Mouse (Mus musculus) gastrocnemius, adult 8-10 months (tissue): ENCODE data around the gene Atp8a2. TPM values are rescaled to one million over a fixed set of nuclear protein-coding genes. Genes with fewer than 3 reads are reported as not detected.

Experiments
- DNase-seq, 2 experiments: peaks; one replicate each; pipeline ENCODE4 v3.0.0; 2022; ENCODE audit warnings: low spot score in 2 of 2
- total RNA-seq, 4 experiments: library from RNA; stranded (reverse); gene quantifications; 2 replicates each; pipeline ENCODE4 v1.2.4; 2022

The Atp8a2 gene
- total RNA-seq, 4 experiments from 2014 or later: 0.38 to 0.51 (median 0.42) TPM

DNA sequence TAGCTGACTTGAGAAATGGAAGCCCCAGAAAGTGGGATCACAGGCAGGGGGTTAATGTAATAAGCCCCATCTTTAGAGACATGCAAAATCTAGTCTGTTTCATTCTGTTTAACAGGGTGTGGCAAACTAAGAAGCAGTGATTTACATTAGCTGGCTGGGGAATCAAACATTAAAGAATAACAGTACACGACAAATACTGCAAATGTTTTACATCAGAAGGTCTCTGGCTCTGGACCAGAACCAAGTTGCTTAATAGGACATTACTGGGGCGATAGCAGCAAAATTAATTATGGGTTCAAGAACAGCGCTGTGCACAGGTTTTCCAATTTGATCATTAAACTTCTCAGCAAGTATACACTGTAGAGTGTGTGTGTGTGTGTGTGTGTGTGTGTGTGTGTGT is 397.5 kb downstream of the Atp8a2 start:
- DNase-seq: no peak

DNA sequence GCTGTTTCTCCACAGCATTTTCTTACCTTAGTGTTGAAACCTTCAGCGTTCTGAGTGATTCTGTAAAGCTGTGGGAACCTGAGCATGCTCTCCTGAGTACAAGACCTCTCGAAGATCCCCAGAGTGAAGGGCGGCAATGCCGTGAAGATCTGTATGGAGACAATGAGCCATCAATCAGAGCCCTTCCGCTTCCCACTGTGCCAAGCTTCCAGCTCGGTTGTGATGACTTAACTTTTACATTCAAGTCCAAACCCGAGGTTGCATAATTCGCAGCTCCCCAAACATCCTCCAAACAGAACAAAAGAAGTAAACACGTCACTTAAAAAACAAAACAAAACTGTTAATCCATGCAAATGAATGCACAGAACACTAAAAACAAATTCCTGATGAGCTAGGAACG is 403.1 kb downstream of the Atp8a2 start:
- no peak for DNase-seq

DNA sequence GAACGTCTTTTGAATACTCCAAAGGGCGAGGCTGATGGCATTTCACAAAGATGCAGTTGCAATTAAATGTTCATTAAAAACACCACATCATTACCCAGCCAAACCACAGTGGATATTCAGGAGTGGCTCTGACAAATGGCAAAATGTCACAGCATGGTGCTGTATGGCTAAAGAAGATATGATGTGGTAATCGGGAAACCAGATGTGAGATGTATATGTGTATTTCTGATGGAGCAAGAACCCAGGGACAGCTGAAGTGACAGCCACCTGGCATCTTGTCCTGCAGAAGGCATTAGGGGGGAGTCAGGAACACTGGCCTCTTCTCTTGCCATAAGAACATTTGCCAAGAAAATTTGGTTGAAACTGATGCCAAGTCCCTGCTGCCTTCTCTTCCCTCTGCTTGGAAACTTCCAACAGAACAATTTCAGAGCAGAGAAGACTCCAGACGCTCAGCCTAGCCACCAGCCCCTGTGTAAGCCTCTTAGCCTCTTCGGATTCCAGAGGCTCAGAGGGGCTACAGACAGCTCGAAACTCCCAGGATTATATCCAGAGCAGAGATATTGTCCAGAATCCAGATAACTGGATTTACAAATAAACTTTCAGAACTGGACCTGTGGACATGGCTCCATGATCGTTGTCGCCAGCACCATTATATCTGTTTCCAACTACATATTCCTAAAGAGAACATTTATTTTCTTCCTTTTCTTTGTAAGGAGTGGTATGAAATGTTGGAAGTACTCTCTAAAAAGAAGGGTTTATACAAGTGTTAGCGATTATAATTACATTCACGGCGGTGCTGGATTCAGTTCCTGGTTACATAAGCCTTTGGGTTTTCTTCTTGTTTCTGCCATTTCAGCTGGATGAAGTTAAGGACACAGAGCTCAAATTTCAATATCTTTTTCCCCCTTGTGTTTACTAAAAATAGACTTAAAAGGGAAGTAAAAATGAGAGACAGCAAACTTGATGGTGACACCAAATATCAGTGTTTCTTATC is 413.3 kb downstream of the Atp8a2 start:
- no peak for DNase-seq

DNA sequence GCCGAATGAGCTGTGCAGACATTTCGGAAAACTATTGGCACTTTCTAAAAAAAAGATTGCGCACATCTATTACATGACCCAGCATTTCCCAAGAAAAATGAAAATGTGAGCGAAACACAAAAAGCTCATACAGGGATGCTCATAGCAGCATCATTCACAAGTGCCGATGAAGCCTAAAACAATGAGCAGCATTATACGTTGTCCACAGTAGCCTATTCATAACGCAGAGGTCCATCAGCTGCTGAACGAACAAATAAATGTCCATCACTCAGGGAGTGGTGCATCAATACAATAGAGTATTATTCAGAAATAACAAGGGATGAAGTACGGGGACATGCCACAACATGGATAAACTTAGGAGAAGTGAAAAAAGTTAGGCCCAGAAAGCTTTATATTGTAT is 416.6 kb downstream of the Atp8a2 start:
- no peak for DNase-seq

DNA sequence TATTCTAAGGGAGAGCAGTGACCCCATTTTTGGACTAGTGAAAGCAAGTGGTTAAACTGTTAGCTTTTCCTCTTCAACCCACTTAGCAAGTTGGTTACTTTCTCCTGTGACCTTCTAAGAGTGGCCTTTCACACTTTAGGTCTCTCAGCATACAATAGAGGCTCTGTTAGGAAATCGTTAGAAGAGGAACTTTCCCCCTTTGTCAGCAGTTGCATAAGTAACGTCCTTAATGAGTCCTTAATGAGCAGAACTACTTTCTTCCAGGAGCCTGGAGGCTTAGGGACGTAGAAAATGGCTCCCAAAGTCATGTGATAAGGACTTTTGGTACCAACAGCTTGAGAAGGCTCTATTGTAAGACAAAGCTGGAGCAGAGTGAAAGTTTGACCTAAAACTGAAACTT is 434.8 kb downstream of the Atp8a2 start:
- no peak for DNase-seq

DNA sequence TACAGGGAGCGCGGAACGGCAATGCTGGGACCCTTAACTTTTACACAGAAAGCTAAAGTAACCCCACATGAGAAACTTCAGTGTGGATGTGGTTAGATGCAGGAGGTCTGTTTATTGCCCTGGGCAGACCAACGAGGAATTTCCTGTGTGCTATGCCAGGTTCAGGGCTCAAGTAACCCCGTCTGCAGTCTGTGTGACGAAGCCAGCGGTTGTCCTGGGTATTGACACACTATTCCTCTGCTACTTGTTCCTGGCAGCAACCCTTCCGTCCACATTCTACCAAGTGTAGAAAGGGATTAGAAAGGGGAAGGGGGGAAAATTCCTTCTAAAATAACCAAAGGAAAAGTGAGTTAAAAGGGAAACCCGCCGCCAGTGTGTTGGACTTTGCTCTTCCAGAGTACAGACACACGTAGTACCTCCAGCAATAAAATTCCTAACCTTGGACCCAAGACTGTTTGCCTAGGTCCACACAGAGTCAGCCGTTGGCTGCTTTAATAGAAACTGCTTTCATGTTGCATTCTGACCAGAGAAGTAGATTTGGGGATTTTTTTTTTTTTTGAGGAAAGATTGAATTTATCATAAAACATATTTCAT is 437.0 kb downstream of the Atp8a2 start:
- peak; percentile 45 to 60 for DNase-seq

DNA sequence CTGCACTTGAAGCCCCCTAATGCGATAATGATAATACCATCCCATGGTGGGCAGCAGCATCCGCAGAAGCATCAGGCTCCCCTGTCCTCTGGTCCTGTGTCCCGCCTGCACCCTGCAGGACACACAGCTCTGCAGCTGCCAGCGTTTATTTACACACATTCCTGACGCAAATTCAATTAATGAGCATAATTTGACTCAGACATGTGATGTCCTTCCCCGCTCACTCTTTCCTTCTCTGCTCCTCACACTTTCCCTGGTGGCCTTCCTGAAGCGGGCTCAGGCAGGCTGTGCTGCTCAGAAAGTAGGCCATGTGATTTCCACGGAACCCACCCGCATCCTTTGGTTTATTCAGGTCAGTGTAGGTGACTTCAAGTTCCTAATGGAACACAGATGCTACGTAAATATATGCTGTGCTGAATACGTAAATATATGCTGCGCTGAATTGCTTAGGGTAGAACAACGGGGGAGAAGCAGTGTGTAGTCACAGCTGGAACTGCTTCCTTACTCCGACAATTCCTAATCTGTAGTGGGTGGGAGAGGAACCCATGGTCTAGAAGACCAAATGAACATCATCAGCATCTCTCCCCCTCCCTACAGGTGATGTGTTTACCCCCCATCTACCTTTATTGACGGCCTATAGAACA is 437.7 kb downstream of the Atp8a2 start:
- no peak for DNase-seq

DNA sequence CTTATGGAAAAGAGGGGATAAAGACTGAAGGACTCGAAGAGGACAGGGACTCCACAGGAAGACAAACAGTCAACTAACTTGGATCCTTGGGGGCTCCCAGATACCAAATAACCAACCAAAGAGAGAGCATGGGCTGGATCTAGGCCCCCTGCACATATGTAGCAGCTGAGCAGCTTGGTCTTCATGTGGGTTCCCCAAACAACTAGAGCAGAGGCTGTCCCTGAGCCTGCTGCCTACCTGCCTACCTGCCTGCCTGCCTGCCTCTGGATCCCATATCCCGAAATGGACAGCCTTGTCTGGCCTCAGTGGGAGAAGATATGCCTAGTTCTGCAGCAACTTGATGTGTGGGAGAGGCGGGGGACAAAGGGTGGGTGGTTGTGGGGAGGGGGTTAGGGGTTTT is 444.6 kb downstream of the Atp8a2 start:
- DNase-seq: no peak

DNA sequence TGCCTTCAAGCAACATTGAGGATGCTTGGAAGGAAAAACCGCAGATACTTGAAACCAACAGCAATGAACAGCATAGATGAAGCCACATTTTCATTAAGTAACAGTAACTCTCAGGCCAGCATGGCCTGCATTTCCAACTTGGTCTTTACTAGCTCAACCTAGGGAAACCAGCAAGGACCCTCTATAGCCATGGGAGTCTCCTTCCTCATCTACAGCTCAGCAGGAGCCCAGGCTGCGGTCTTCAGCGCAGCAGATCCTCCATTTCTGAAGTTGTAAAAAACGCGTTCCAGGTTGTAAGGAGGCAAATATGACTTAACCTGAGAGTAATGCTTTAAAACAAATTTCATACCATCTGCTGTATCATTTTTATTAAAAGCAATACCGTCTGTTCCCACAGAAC is 447.0 kb downstream of the Atp8a2 start:
- no peak for DNase-seq

DNA sequence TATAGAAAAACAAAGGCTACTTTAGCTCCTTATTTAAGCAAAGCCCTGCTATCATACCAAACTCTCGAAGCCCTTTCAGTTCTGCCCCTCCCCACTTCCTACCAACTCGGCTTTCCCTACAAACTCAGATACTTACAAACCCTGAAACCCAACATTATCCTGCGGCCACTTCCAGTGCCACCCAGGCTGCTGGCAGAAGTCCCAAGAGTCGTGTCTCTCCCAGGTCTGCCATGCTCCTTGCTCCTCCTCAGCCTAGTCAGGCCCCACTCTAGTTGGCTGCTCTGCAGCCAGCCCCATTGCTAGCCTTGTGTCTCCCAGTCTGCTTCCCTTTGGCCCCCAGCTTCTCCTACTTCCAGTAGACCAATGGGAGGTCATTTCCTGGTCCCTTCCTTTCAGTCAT is 451.3 kb downstream of the Atp8a2 start:
- DNase-seq: no peak

DNA sequence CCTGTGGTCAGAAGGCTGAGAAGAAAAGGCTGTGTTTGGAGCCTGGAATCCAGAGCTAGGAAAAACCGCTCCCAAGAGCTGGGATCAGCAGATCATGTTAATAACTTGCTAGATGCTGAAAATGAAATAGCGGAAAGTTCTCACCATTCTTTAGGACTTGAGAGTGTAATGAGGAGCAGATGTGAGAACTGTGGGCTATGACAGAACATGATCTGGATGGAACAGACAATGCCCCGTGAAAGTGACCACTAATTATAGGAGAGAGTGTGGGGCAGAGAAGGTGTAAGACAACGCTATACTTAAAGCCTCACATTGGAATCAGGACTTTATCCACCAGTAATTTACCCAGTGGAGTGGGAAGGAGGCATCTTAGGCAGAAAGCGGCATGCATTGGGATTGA is 455.2 kb downstream of the Atp8a2 start:
- DNase-seq: no peak

DNA sequence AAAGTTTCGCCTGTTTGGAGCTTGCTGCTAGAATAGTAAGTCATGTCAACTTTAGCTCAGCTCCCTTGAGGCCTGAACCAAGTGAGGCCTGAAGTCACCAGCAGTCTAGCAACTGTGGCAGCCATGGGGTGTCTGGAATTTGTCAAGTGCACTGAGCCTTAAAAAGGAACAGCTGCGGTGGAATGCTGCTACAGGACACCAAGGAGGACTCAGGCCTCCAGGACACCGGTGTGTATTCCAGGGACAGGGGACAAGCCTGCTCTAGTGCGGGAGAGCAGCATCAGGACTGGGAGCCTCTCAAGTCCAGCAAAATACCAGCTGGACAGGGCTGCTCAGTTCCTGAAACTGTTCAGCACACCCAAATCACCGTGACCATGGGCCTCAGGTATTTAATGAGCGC is 457.5 kb downstream of the Atp8a2 start:
- DNase-seq: peak in 1 of 2 experiments; percentile 24

DNA sequence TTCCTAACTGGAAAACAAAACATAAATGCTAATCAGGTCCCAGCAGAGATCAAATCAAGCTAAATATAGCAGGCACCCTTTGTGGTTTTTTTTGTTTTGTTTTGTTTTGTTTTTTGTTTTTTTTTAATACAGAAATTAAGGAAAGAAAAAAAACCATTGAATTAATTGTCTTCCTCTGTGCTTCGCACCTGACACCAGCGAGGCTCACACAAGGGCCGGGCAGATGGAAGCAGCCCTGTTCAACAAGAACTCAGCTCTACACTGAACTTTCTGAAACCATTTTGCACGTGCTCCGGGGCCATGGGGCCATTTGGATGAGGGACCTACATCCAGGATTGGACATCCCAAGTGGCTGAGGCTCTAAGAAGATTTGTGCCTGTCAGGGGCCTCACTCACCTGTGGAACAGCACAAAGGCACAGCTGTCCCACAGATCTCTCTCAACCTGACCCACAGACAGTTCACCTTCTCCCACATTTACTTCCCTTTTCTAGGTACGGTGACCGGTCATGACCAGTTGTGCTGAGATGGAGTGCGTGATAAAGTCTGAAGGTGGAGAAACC is 459.2 kb downstream of the Atp8a2 start:
- DNase-seq: no peak

DNA sequence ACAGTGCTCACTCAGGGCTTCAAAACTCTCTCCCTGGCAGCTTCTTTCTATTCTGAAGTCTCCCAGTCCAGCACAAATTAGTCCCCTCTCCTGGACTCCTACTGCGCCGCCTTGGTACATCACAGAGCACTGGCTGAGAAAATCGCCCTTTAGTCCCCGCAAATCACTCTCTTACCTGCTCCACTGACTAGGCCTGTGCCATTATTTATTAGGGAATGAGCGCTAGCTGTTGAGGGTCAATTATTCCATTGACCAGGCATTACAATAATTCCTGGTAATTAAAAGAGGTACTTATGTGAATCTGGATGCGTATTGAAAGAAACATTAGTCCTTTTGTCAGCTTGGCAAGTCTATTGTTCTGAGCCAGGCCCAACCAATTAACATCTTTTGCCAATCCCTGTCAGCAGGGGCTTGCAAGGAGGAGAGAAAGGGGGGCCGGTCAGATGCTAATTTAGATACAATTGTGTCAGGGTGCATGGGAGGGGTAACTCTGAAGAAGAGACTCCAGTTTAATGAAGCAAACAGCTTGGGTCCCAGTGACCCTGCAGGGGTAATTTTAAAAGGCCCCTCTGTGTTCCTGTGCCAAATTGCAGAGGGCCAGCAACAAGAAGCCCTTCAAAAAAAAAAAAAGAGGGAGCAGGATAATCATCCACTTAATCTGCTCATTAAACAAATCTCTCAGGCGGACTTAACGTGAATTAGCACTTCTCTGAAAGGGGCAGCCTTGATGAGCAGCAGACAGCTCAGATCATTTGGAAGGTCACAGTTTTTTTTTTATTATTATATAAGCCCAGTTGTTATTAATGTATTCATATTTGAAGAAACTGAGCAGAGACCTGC is 459.9 kb downstream of the Atp8a2 start:
- no peak for DNase-seq

DNA sequence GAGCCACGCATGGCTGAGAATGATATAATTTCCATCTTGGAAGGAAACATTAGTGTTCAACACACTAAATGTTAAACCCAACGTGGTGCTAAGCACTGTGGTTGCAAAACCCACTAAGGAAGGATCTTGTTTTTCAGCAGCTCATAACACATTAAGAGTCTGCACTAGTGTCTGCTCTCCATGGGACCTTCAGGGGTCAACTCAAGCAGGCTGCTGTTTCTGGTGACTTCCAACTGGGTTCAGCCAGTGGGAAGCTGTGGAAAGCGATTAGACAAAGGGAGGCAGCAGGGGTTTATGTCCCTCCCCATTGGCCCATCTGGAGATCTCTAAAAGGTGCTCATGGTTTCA is 467.0 kb downstream of the Atp8a2 start:
- DNase-seq: no peak

DNA sequence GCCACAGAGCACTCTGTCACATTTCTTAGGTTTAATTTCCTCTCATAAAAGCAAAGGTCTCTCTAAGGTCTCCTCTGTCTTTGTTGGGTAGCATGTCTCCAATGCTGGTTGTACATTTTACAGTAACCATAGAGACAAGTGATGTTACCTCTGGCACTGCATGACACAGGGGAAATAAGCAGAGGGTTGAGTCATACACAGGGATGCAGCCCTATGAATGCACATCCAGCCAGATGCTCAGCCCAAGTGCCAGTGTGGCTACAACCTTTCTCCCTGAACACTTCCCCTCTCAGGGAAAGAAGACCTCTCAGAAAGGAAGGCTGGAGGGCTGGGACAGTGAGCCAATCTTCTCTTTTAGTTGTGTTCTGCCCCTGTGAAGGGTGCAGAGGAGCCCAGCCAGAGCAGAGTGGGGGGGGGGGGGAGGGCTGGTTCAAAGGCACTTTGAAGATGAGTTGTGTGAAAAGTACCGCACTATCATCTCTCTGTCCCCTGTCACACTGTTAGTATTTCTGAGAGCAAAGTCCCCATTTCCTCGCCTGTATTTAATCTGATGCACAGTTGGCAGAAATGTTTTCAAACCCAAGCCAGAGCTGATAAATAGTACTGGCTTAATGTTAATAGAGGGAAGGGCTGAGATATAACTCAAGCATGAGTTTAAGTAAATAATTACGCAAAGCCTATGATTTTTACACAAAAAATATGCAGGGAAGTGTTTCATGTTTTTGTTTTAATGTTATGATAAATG is 467.5 kb downstream of the Atp8a2 start:
- DNase-seq: no peak

DNA sequence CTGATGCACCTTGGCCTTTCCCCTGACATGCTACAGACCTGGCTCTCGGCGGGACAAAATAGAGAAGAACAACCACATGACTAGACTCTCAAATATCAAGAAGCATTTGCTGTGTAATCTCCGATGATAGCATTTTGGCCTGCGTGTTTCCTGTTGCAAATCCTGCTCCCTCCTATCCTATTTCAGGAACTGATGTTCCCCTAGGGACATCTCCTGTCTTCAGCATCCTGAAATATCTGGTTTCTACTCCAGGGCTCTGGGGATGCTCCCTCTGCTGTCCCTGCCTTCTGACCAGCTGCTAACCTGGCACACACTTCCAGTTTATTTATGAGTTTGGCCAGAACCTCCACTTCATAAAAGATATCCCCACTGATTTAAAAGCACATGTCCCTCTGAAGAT is 470.0 kb downstream of the Atp8a2 start:
- peak; percentile 40 to 49 for DNase-seq

DNA sequence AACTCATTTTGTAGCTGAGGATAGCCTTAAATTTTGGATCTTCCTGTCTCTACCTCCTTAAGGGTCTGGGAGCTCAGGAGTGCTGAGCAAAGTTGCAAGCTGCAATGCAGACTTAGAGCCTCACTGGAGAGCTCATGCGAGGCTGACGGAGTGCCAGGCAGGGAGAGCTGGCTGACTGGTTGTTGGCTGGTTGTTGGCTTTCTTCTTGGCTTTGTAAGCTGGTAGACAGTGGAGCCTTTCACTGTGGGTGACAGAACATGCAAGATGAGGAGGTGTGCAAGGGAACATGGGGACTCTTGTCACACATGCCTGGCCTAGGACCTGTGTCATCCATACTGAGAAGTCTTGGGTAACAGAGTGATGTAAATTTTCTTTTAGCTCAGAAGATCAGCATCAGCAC is 473.8 kb downstream of the Atp8a2 start:
- DNase-seq: no peak

DNA sequence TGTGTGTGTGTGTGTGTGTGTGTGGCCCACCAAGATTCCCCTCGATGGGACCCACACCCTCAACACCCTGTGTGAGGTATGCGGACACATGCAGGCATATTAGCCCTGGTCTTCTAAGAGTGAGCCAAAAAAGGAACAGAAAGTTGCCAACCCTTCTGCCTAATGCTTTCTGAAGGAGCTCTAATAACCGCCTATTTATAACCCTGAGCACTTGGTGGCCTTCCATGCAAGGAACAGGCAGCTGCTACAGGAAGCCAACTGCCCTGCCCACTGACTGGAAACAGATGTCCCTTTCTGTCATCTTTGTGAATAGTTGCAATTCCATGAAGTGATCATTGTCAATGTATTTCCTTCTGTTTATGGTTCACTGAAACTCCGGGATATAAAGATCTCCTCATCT is 475.0 kb downstream of the Atp8a2 start:
- DNase-seq: peak; percentile 52 to 56

DNA sequence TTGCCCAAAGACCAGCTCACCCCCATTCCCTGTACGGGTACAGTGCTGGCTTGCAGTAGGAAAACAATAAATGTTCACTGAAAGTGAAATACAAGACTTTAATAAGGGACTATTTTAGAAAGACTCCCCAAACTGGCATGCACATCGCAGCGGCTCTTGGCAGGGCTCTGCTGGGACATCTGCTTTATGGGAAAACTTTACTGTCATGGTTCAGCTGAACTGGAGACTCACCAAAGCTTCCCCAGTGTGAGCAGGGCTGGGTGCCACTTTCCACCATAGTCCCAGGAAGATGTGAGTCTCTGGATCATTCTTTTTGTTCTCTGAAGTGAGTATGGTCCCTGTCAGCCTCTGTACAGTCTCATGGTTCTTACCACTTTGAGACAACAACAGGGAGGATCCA is 475.6 kb downstream of the Atp8a2 start:
- DNase-seq: peak; percentile 14 to 21

DNA sequence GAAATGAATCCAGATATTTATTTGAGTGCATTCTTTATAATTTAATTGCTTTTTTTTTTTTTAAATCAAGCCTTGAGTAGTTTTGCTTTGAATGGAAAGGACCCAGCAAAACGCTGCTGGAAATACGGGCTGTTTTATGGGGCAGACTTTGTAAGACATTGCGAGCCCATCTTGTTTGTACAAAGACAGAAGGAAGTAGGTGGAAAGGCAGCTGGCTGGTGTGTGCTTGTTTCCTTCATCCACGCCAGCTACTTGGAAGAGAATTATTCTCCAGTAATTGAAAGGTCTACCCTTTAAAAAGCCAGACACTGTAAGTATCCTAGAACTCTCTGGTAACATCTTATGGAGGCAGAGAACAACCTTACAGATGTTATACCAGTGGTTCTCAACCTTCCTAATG is 476.6 kb downstream of the Atp8a2 start:
- no peak for DNase-seq
